Mouse (Mus musculus) common myeloid progenitor, adult 5-6 weeks (primary cell): Measurements from ENCODE around the gene Slc24a2. TPM values are rescaled to one million over a fixed set of nuclear protein-coding genes. Genes with fewer than 3 reads are reported as not detected.

Source experiments
- ATAC-seq: replicated peaks from 2 replicates; pipeline ENCODE4 v1.8.0; 2016; ENCODE audit warnings: low read depth, mild to moderate bottlenecking, moderate TSS enrichment, inconsistent platforms; ENCODE audit not compliant: poor library complexity, severe bottlenecking
- total RNA-seq: library from RNA; stranded (forward); fragments of 200-1000, 187-1606 nt; gene quantifications from 2 replicates; pipeline ENCODE4 v1.2.3, GENCODE M21; 2017

Slc24a2 gene
- total RNA-seq, 1 experiment from 2014 or later = not detected

DNA sequence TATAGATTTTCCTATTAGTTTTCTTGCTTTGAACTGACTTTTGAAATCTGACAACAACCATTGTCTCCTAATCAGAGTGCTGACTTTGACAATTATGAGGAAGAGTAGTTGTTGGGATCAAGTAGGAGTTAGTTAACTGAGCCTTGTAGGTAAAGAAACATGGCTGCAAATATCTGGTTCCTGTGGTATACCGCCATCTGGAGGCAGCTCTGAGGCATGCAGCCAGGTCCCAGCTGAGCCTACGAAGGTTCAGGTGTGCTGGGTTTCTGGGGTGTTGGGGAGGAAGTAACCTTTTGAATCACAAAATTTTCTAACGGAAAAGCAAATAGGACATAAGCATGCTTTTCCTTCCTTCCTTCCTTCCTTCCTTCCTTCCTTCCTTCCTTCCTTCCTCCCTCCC is 237.8 kb downstream of the Slc24a2 start:
- no peak for ATAC-seq

- no peak for ATAC-seq
These were observed 241.0 kb downstream of the Slc24a2 start for GRCm38 (mm10) chr4:86989301-86989700.

- no peak for ATAC-seq
These were observed 242.4 kb downstream of the Slc24a2 start for GRCm38 (mm10) chr4:86987846-86988245.

- no peak for ATAC-seq
These were observed 253.0 kb downstream of the Slc24a2 start for GRCm38 (mm10) chr4:86977272-86977671.

DNA sequence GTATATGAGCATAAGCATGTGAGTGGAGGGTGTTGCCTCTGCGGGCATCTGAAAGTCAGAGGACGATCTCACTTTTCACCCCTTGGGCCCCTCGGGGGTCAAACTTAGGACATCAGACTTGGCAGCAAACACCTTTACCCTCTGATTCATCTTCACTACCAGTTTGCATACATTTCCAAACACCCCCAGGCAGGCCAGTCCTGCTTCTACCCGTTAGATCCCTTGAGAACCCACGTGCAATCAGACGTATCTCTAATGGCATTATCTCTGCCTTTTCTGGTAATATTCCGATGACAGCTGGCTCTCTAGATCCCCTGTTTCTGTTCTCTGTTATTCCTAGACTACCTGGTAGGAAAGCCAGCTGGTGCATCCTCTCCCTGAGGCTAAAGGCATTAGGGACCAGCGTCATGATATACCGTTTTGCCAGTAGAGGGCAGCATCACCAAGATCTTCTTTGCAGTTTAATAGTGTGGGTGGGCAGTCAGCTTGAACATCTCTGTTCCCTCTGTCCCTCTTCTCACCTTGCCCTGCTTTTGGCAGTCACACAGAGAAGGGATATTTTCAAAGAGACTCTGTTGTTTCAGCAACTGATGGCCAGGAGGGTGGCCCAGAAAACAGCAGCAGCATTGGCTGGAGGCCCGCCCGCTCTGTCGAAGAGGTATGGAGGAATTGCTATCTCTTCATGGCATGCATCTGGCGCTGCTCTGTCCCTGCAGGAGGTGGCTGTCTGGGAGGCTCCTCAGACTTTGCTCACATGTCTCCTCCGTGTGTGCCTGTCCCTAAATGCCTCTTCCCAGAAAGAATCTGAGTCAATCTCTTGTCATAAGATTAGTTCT is 272.5 kb downstream of the Slc24a2 start:
- peak; percentile 71; the same call in 1 of the 2 replicates for ATAC-seq

- no peak for ATAC-seq
These were observed 274.8 kb downstream of the Slc24a2 start for GRCm38 (mm10) chr4:86955448-86955847.

DNA sequence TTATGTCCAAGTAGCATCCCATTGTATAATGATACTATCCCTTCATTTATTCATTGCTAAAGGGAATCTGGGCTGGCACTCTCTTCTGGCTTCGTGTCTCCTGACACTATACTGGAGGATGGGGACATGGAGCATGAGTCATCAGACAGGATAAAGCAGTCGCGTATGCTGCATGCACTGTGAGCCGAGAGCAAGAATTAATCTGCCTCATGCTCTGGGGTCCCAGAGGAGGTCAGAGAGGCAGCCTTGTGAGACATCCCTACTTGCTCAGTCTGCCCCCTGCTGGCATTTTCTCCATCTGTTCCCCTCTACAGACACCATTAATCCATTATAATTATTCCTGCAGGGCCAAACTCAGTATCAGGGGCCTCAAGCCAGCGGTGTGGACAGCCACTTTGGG is 276.8 kb downstream of the Slc24a2 start:
- no peak for ATAC-seq

DNA sequence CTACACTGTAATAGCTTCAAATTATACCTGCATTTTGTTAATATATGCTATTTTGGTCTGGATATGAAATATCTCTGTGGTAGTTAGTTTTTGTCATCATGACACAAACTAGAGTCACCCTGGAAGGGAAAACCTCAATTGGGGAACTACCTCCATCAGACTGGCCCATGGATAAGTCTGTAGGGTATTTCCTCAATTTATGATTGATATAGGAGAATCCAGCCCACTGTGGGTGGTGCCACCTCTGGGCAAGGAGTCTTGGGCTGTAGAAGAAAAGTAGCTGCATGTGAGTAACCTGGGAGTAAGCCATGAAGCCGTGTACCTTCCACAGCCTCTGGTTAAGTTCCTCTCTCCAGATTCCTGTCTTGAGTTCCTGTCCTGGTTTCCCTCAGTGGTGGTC is 281.5 kb downstream of the Slc24a2 start:
- peak; percentile 74 for ATAC-seq

DNA sequence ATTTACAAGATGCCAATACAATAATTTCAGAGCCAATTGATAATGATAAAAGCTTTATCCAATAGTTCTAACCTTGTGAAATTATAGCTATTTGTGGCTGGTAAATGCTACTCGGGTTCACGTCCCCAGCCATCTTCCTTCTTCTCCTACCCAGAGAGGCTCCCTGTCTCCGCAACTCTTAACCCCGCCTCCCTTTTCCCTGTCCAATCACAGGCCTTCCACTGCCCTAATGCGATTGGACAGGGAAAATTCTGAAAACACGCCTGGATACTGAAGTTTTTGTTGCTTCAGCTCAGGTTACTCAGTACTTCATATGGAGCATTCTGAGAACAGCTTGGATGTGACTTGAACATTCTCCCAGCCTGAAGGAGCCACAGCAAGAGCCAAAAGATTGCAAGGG is 287.0 kb downstream of the Slc24a2 start:
- ATAC-seq = no peak

GRCm38 (mm10) chr4:86942656-86943055 is 287.6 kb downstream of the Slc24a2 start:
- no peak for ATAC-seq

DNA sequence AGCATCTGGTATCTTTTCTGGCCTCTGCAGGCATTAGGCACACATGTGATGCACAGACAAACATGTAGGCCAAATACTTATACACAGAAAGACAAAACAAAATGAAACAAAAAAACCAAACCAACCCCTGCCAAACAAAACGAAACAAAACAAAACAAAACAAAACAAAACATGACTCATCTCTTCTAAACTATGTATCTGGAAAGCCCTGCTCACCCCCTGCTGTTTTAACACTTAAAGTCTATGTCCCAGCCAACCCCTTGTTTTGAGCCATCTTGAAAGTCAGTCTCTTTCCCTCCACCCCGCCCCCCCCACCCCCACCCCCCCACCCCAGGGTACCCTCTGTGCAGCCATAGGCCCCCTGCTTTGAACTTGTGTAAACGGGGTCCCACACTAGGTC is 293.6 kb downstream of the Slc24a2 start:
- ATAC-seq = no peak

GRCm38 (mm10) chr4:86936217-86936616 is 294.1 kb downstream of the Slc24a2 start:
- no peak for ATAC-seq
